Mouse (Mus musculus): ENCODE measurements around the gene Sufu.

GRCm38 (mm10) chr19:46446436-46447020 lies 49.8 kb downstream of the Sufu start:
- no peak for TF ChIP-seq CTCF (IDR thresholded peaks at IDR 0.05)
- TF ChIP-seq EP300 (IDR thresholded peaks at IDR 0.05) = no peak
